Mouse (Mus musculus) lung, adult 2 months (tissue): ENCODE data around the gene Rtp4. TPM values are rescaled to one million over a fixed set of nuclear protein-coding genes. Genes with fewer than 3 reads are reported as not detected.

Source experiments
- DNase-seq: peaks from one replicate; pipeline ENCODE4 v3.0.0; 2022
- H3K4me1 ChIP-seq: fragments of 200-500 bp; 2 replicates; pipeline ENCODE4 v1.6.1; 2011; ENCODE audit warnings: low read length; ENCODE audit not compliant: control insufficient read depth, insufficient read depth
- H3K4me3 ChIP-seq: fragments of 200-500 bp; replicated peaks from 2 replicates; pipeline ENCODE3; 2011; ENCODE audit warnings: low read depth, mild to moderate bottlenecking, control low read depth, low read length; ENCODE audit errors: extremely low read depth
- CTCF ChIP-seq: fragments of 200-500 bp; IDR thresholded peaks from 2 replicates; pipeline ENCODE4 v1.5.1; 2011; ENCODE audit warnings: mild to moderate bottlenecking, low read length, control low read depth; ENCODE audit not compliant: insufficient read depth
- POLR2A ChIP-seq: fragments of 200-500 bp; IDR thresholded peaks from 2 replicates; pipeline ENCODE4 v1.6.1; 2011; ENCODE audit warnings: low read depth, mild to moderate bottlenecking, control low read depth, low read length, borderline replicate concordance; ENCODE audit errors: extremely low read depth
- WGBS: fragments of 180-500 bp; shearing (Covaris S2); methylation state at CpG from one replicate; pipeline ENCODE4 v1.1.7; 2018; 5-methylcytosine and 5-hydroxymethylcytosine counted together
- polyA plus RNA-seq: library from polyadenylated mRNA; depleted of rRNA; stranded (reverse); fragments of >200 nt; gene quantifications from 2 replicates; pipeline ENCODE4 v1.2.3, GENCODE M21; 2012

The Rtp4 gene
- polyA plus RNA-seq, 1 experiment = 21.3 TPM

- no peak overlapping the region for H3K4me3 ChIP-seq
- 75% methylated on average over 4 of the region's 4 CpGs for WGBS
- DNase-seq = no peak
- TF ChIP-seq CTCF = no peak
- no peak for TF ChIP-seq POLR2A
- H3K4me1 ChIP-seq = no peaks in the 10 kb centered on the region; the same call in 1 of the 2 replicates
Measured at GRCm38 (mm10) chr16:23511166-23511935, 8.7 kb upstream of the Rtp4 start.

- no peak for DNase-seq
- Histone ChIP-seq H3K4me1 (no peaks in the 10 kb centered on the region; the same call in 1 of the 2 replicates), H3K4me3 (no peak overlapping the region)
- WGBS = 71% methylated on average over 1 of the region's 1 CpGs
- TF ChIP-seq CTCF (no peak), POLR2A (no peak)
Measured at GRCm38 (mm10) chr16:23513401-23513800, 6.7 kb upstream of the Rtp4 start.

GRCm38 (mm10) chr16:23515766-23516165, 4.3 kb upstream of the Rtp4 start:
- 32% methylated on average over 3 of the region's 3 CpGs for WGBS
- DNase-seq = no peak
- no peak overlapping the region for H3K4me3 ChIP-seq
- peaks cover 4% of the 10 kb centered on the region for H3K4me1 ChIP-seq
- no peak for TF ChIP-seq POLR2A

GRCm38 (mm10) chr16:23516606-23517005, 3.5 kb upstream of the Rtp4 start:
- DNase-seq = no peak
- no peak for TF ChIP-seq CTCF
- TF ChIP-seq POLR2A = no peak
- H3K4me1 ChIP-seq = peaks cover 4% of the 10 kb centered on the region
- WGBS = 41% methylated on average over 2 of the region's 2 CpGs
- no peak overlapping the region for H3K4me3 ChIP-seq

GRCm38 (mm10) chr16:23517230-23517629, 2.9 kb upstream of the Rtp4 start:
- 88% methylated on average over 5 of the region's 5 CpGs for WGBS
- no peak for TF ChIP-seq CTCF
- no peak for TF ChIP-seq POLR2A
- Histone ChIP-seq H3K4me3 (no peak overlapping the region), H3K4me1 (peaks cover 4% of the 10 kb centered on the region)
- DNase-seq = no peak

- peaks cover 4% of the 10 kb centered on the region for H3K4me1 ChIP-seq
- no peak for TF ChIP-seq POLR2A
- TF ChIP-seq CTCF = no peak
- 73% methylated on average over 20 of the region's 20 CpGs for WGBS
Measured at GRCm38 (mm10) chr16:23517754-23518566, 2.1 kb upstream of the Rtp4 start.

GRCm38 (mm10) chr16:23518567-23519369, 1.3 kb upstream of the Rtp4 start:
- H3K4me1 ChIP-seq = peaks cover 4% of the 10 kb centered on the region
- no peak for DNase-seq

More at GRCm38 (mm10) chr16:23517754-23518566, 2.1 kb upstream of the Rtp4 start:
- no peak overlapping the region for H3K4me3 ChIP-seq
- no peak for DNase-seq

GRCm38 (mm10) chr16:23519771-23520170, 320 bp upstream of the Rtp4 start:
- no peak overlapping the region for H3K4me3 ChIP-seq
- H3K4me1 ChIP-seq = peaks cover 4% of the 10 kb centered on the region
- DNase-seq = no peak
- 17% methylated on average over 1 of the region's 1 CpGs for WGBS
- TF ChIP-seq CTCF (no peak), POLR2A (no peak)

More at GRCm38 (mm10) chr16:23518567-23519369, 1.3 kb upstream of the Rtp4 start:
- WGBS = 68% methylated on average over 10 of the region's 10 CpGs
- TF ChIP-seq CTCF (no peak), POLR2A (no peak)
- H3K4me3 ChIP-seq = no peak overlapping the region

- H3K4me3 ChIP-seq = no peak overlapping the region
- DNase-seq = no peak
- peaks cover 4% of the 10 kb centered on the region for H3K4me1 ChIP-seq
- TF ChIP-seq CTCF (no peak), POLR2A (no peak)
- WGBS = 44% methylated on average over 5 of the region's 5 CpGs
Measured at GRCm38 (mm10) chr16:23521092-23521491, 1.0 kb downstream of the Rtp4 start.
